In genomic region chr16:20668013-20668412, GRCm38 (mm10) we compare ENCODE assay signal across 7 mouse cellular contexts. TPM values are rescaled to one million over a fixed set of nuclear protein-coding genes. Genes with fewer than 3 reads are reported as not detected.
DNase-seq lines count a peak whose midpoint lies in the region; ATAC-seq and TF ChIP-seq lines count a peak whose summit lies in the region.
"Not testable (repeated sequence)": the region's sequence is repeated elsewhere in the genome, so short reads cannot be mapped to it uniquely, and the experiment has no call there.

Gene Eif4g1 (plus strand): TSS chr16:20668313.

- TF ChIP-seq CTCF in midbrain, postnatal 0 days (IDR thresholded peaks at IDR 0.05): not testable (repeated sequence)

- not testable (repeated sequence) for DNase-seq in adrenal gland, postnatal 36 days; forebrain, embryonic 11.5 days (ENCODE audit: low spot score); heart, adult 8-10 months (ENCODE audit: low spot score); layer of hippocampus, postnatal 36 days; midbrain, postnatal 0 days (ENCODE audit: low spot score)

- H3K4me3 ChIP-seq in forebrain, embryonic 11.5 days (ENCODE audit: low read depth, low read length); hindbrain, embryonic 15.5 days; liver, embryonic 15.5 days (replicated peaks); midbrain, postnatal 0 days (ENCODE audit: low read depth, low read length): not testable (repeated sequence)

- H3K27ac ChIP-seq in forebrain, embryonic 11.5 days (ENCODE audit: low read depth, low read length); hindbrain, embryonic 15.5 days (replicated peaks); liver, embryonic 15.5 days (replicated peaks); midbrain, postnatal 0 days (ENCODE audit: low read depth, low read length): not testable (repeated sequence)

- not testable (repeated sequence) for H3K36me3 ChIP-seq in forebrain, embryonic 11.5 days (ENCODE audit: control insufficient read depth, insufficient read depth, low read length); midbrain, postnatal 0 days (ENCODE audit: insufficient read depth, low read length)
- H3K36me3 ChIP-seq in hindbrain, embryonic 15.5 days: peaks cover 11% of the 10 kb centered on the region; the same call in 1 of the 2 replicates
- H3K36me3 ChIP-seq in liver, embryonic 15.5 days (replicated peaks): peaks cover 10% of the 10 kb centered on the region

- H3K27me3 ChIP-seq in forebrain, embryonic 11.5 days (ENCODE audit: control insufficient read depth, insufficient read depth, low read length); hindbrain, embryonic 15.5 days; liver, embryonic 15.5 days; midbrain, postnatal 0 days (ENCODE audit: insufficient read depth, low read length): not testable (repeated sequence)

- H3K4me1 ChIP-seq in forebrain, embryonic 11.5 days (replicated peaks; ENCODE audit: control insufficient read depth, insufficient read depth, low read length); hindbrain, embryonic 15.5 days (replicated peaks); liver, embryonic 15.5 days (replicated peaks); midbrain, postnatal 0 days (ENCODE audit: insufficient read depth, low read length): not testable (repeated sequence)

- ATAC-seq in forebrain, embryonic 11.5 days (replicated peaks; ENCODE audit: low FRiP score); hindbrain, embryonic 15.5 days (ENCODE audit: low FRiP score, low read depth); liver, embryonic 15.5 days (ENCODE audit: insufficient read depth); midbrain, postnatal 0 days (ENCODE audit: low FRiP score): not testable (repeated sequence)

- H3K4me2 ChIP-seq in forebrain, embryonic 11.5 days (ENCODE audit: low read depth, low read length, severe bottlenecking); hindbrain, embryonic 15.5 days; liver, embryonic 15.5 days; midbrain, postnatal 0 days (ENCODE audit: low read depth, low read length, poor library complexity, severe bottlenecking): not testable (repeated sequence)

- WGBS in forebrain, embryonic 11.5 days: 86% methylated on average over 3 of the region's 6 CpGs
- WGBS in hindbrain, embryonic 15.5 days: 98% methylated on average over 5 of the region's 6 CpGs
- WGBS in liver, embryonic 15.5 days (ENCODE audit: insufficient replicate concordance): 87% methylated on average over 5 of the region's 6 CpGs
- WGBS in midbrain, postnatal 0 days: 98% methylated on average over 3 of the region's 6 CpGs

- not testable (repeated sequence) for H3K9me3 ChIP-seq in forebrain, embryonic 11.5 days (ENCODE audit: control insufficient read depth, low read length); hindbrain, embryonic 15.5 days; liver, embryonic 15.5 days (replicated peaks); midbrain, postnatal 0 days (ENCODE audit: low read length)

- H3K9ac ChIP-seq in forebrain, embryonic 11.5 days (ENCODE audit: low read length); hindbrain, embryonic 15.5 days; liver, embryonic 15.5 days; midbrain, postnatal 0 days (replicated peaks; ENCODE audit: low read length, poor library complexity, severe bottlenecking): not testable (repeated sequence)

RNA-seq across cellular contexts. Expression of gene Eif4g1, which starts in this region (rescaled TPM):
- total RNA-seq in adrenal gland, postnatal 36 days (2021): 100 to 1,000 TPM; 352 to 397 TPM
- 186 and 187 TPM in 2 replicates for polyA plus RNA-seq in forebrain, embryonic 11.5 days (2014; fragmentation: Nextera tagmentation; extraction: Ambion mirVana)
- total RNA-seq in heart, adult 8-10 months (2022): 100 to 1,000 TPM; 388 to 519 (median 472) TPM
- polyA plus RNA-seq in hindbrain, embryonic 15.5 days (2015; fragmentation: Nextera tagmentation; extraction: Ambion mirVana): 145 and 148 TPM in 2 replicates
- total RNA-seq in layer of hippocampus, postnatal 36 days (2021): 100 to 1,000 TPM; 292 to 299 TPM
- polyA plus RNA-seq in liver, embryonic 15.5 days (2015; fragmentation: Nextera tagmentation; extraction: Ambion mirVana): 86.2 and 98.5 TPM in 2 replicates
- total RNA-seq in midbrain, postnatal 0 days (2014; rRNA removed): 403 and 430 TPM in 2 replicates
- 102 and 118 TPM in 2 replicates for polyA plus RNA-seq in midbrain, postnatal 0 days (2015; fragmentation: Nextera tagmentation; extraction: Ambion mirVana)
